Mouse (Mus musculus): ENCODE measurements around the gene Tfap2a.

DNA sequence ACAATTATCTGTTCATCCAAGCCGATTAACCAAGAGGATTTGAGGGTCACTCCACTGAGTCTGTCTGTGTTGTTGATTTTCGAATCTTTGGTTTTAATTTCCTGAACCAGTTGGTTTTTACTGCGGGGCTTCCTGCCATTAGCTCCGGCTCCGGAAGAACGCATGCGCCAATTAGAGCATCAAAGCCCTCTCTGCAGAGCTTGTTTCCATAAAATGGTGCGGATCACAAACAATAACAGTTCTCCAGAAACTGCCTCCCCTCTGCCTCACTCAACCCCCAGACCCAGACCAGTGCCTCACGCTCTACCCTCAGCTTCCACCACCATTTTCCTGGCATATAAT is 18.5 kb downstream of the Tfap2a start:
- TF ChIP-seq CTCF (IDR thresholded peaks at IDR 0.05; ENCODE audit: low read depth) (no peak), EP300 (IDR thresholded peaks at IDR 0.05; ENCODE audit: low read depth) (no peak)

Data from liver, postnatal 0 days (tissue).